Mouse (Mus musculus) cerebral cortex, adult 2 months (tissue): Measurements from ENCODE around the gene Mfsd4a.

Source experiments
- WGBS: fragments of 180-500 bp; shearing (Covaris S2); methylation state at CpG from one replicate; pipeline ENCODE4 v1.1.7; 2018; 5-methylcytosine and 5-hydroxymethylcytosine counted together

Mfsd4a gene

GRCm38 (mm10) chr1:132065475-132066172, 2.2 kb downstream of the Mfsd4a start:
- WGBS = 49% methylated on average over 8 of the region's 8 CpGs

DNA sequence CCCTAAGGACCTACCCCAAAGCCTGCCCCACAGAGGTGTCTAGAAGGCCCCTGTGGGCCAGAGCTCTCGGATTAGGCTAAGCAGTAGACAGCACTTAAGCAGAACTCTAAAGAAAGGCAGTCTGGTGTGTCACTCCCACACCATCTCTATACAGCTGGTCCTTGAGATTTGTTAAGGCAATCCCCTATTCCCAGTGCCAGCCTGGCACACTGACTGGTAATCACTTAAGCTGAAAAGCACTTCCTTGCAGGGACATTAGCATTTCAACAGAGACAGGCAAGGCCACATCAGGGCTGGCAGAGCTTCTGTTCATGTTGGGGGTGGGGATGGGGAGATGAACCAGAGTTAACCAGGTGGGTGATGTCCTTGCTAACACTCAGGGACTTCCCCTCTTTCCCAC, 2.9 kb downstream of the Mfsd4a start:
- WGBS = 38% methylated on average over 1 of the region's 1 CpGs

DNA sequence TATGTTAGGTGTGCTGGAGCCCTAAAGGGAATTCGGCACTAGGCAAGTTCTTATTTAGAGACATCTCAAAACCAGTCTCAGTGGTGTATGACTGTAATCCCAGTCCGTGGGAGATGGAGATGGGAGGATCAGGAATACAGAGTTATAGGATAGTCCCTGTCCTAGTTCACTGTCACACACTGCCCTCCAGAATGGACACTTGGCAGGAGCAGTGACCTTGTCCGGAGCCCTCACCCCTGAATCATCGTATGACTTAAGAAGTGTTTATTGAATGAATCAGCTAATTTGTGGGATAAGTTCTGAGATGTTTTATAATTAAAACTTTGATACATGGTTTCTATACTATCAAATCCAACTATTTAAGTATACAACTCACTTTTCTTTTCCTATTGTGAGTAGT, 4.8 kb downstream of the Mfsd4a start:
- 85% methylated on average over 4 of the region's 4 CpGs for WGBS

DNA sequence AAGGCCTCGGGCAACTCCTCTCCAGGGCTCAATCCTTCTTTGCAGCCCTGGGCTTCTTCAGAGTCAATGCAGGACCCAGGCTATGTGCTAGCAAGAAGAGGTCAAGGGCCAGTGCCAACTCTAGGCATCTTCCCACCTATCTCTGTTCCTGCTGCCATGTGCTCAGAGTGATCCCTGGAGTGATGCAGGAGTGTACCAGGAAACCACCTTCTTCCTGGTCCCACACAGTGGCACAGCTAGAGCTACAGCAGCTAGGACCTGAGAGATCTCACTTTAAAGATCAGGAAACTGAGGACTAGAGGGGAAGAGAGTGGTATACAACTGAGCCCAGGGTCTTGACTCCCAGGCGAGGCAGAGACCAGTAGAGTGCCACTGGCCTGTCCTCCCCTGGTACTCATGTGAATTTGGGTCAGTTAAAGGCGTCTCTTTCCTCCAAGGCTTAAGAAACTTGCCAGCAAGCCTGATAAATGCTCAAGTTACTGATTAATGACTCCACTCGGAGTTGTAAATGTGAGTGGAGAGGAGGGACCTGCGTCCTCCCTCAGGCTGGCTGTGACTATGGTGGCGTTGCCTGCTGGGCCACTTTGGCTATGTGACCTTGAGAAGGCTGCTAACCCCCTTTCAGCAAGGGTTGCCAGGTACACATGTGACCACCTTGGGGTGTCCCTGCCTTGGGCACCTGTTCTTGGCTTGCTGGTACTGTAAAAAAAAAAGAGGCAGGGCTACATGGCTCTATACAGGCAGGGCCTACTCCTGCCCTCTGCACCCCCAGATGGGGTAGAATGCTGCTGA, 5.9 kb downstream of the Mfsd4a start:
- WGBS = 87% methylated on average over 6 of the region's 6 CpGs

- 74% methylated on average over 7 of the region's 7 CpGs for WGBS
Measured at GRCm38 (mm10) chr1:132060036-132060769, 7.7 kb downstream of the Mfsd4a start.

GRCm38 (mm10) chr1:132058558-132058957, 9.3 kb downstream of the Mfsd4a start:
- 87% methylated on average over 5 of the region's 5 CpGs for WGBS

DNA sequence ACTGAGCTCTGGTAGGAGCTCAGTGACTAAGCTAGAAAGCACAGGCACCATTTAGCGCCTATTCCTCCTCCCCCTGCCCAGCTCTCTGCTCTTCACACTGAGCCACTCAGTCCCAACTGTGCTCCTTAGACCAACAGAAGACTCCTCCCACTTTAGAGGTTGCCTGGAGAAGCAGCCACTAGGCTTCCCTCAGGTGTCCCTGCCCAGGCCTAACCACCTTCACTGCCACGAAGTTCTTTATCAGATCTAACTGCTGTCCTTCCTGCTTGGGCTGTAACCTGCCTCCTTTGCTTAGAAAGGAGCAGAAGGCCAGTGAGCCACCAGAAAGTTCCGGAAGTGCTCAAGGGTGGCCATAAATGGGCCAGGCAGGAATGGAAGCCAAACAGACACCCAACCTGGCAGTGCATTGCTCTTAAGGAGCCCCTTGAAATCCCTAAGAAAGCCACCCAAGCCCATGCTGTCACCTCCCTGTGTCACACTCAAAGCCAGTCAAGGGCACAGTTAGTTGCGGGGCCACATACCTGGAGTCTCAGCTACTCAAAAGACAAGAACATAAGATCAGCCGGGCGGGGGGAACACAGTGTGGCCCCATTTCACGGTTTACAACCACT, 12.7 kb downstream of the Mfsd4a start:
- 84% methylated on average over 7 of the region's 7 CpGs for WGBS

GRCm38 (mm10) chr1:132054387-132054786, 13.5 kb downstream of the Mfsd4a start:
- WGBS = 83% methylated on average over 3 of the region's 3 CpGs

DNA sequence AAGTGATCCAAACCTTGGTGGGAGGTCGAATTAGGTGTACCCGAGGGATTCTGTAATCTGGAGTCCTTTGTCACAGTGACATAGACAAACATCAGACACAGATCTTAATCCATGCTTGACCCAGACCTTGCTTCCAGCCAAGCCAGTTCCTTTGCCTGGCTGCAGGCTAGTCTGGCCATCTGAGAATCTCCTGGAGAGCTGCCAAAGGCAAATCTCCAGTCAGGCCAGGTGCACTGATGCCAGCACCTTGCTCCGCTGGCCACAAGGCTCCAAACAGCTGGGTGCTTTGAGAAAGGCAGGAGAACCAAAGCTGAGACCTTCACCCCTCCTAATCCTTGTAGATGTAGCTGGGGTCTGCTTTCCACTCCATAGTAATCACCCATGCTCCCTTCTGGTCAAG, 16.1 kb downstream of the Mfsd4a start:
- 74% methylated on average over 3 of the region's 3 CpGs for WGBS

DNA sequence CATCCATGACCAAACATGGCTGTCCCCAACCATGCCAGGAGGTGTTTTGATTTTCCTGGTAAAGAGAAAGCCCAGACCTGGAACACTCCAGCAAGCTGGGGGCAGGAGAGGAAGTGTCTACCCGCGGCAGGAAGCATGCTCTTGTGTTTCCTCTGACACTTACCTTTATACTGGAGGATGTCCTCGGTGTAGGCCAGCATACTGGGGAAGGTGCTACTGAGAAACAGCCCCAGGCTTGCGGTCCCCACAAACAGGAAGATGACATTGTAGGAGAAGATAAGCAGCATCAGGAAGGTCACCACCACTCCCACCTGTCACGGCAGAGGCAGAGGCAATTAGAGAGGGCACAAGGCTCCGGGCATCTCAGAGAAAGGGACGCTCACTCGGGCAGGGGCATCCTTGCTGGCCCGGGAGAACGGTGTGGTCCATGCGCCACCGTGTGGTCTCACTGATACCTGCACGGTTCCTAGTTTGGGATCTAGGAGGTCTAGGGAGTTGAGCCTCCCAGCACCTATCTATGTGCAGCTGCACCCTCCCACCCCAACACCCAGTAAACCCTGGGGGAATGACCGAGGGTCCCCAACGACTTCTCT, 21.6 kb downstream of the Mfsd4a start:
- 25% methylated on average over 15 of the region's 15 CpGs for WGBS

DNA sequence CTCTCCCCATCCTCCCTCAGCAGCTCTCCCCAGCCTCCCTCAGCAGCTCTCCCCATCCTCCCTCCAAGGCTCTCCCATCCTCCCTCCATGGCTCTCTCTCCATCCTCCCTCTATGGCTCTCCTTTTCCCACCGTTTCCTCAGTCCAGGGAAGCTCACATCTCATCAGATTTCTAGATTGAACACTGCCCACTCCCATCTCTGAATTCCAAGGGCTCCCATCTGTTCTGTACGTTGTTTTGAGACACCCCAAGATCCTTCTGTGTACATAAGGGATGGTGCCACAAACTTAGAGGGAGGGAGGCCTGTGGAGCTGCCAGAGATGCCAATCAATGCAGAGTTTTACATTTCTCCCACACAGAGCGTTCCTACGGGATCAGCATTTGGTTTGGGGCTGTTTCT, 24.1 kb downstream of the Mfsd4a start:
- 44% methylated on average over 4 of the region's 4 CpGs for WGBS

GRCm38 (mm10) chr1:132040201-132040621, 27.7 kb downstream of the Mfsd4a start:
- 40% methylated on average over 9 of the region's 9 CpGs for WGBS

- 71% methylated on average over 5 of the region's 5 CpGs for WGBS
Measured at GRCm38 (mm10) chr1:132038753-132039152, 29.1 kb downstream of the Mfsd4a start.

- WGBS = 63% methylated on average over 3 of the region's 3 CpGs
Measured at GRCm38 (mm10) chr1:132037746-132038145, 30.1 kb downstream of the Mfsd4a start.

DNA sequence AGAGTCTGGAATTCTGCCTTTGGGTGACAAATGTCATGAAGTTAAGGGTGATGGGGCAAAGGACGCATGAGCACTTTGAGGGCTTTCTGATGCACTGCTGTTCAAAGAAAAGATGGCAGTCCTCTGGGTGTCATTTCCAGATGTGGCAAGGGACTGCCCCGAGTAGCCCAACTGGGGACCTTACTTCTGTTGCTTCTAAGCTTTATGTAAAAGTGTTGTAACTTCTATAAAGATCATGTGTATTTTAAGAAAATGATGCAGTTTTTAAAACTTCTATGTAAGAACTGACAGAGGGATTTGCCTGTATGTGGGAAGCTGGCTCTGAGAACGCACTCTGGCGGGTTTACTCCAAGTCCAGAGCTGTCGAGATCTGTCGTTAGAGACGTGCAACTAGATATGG, 35.7 kb downstream of the Mfsd4a start:
- WGBS = 53% methylated on average over 7 of the region's 7 CpGs

GRCm38 (mm10) chr1:132030574-132030973, 37.3 kb downstream of the Mfsd4a start:
- WGBS = 79% methylated on average over 2 of the region's 2 CpGs

DNA sequence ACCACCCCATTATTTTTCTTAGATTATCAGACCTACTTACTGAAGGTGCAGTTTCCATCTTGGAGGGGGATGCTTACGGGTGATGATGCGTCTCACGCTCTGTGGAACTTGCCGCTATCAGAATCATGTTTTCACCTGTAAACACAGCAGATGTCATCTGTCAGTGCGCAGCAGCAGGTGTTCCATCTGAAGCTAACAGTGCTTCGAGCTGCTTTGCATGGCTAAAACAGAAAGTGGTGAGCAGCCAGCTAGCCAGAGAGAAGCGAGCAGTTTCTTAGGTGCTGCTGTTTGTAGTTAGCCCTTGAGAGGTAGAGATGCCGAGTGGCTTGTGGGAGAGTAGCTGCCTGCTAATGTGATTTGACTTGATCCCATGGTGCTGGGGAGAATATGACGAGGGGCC, 39.4 kb downstream of the Mfsd4a start:
- 82% methylated on average over 9 of the region's 9 CpGs for WGBS

GRCm38 (mm10) chr1:132027978-132028377, 39.9 kb downstream of the Mfsd4a start:
- WGBS = 85% methylated on average over 5 of the region's 5 CpGs

- WGBS = 54% methylated on average over 11 of the region's 11 CpGs
Measured at GRCm38 (mm10) chr1:132026925-132027646, 40.8 kb downstream of the Mfsd4a start.

DNA sequence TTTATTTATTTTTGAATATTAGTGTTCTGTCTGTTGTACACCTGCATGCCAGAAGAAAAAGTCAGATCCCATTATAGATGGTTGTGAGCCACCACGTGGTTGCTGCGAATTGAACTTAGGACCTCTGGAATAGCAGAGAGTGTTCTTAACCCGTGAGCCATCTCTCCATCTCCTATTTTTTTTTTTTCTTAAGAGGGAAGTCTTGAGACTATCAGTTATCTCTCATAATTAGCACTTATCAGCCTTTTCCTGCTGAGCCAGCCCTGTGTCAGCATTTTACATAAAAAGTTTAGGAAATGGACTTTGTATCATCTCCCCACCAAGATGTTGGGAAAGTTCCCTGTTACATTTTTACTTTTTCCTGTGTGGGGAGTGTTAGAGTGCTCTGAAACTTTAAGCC, 45.8 kb downstream of the Mfsd4a start:
- WGBS = 95% methylated on average over 3 of the region's 3 CpGs

DNA sequence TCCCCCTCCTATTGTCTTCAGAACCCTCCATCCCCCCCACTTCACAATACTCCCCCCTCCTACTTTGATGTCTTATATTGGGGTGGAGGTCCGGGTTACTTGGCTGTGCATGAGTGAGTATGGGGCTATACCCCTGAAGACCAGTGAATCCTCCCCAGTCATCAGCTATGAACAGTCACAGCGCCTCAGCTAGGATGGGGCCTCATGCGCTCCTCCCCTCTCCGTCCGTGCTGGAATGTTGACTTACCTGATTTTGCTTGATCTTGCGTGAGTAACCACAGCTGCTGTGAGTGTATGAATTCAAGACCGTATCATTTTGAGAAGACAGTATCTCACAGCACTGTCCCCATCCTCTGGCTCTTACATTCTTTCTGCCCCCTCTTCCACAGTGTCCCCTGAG, 48.0 kb downstream of the Mfsd4a start:
- WGBS = 93% methylated on average over 7 of the region's 7 CpGs
